Mouse (Mus musculus): Measurements from ENCODE around the gene Inmt. TPM values are rescaled to one million over a fixed set of nuclear protein-coding genes. Genes with fewer than 3 reads are reported as not detected.

Gene Inmt
- polyA plus RNA-seq, 1 experiment = not detected

DNA sequence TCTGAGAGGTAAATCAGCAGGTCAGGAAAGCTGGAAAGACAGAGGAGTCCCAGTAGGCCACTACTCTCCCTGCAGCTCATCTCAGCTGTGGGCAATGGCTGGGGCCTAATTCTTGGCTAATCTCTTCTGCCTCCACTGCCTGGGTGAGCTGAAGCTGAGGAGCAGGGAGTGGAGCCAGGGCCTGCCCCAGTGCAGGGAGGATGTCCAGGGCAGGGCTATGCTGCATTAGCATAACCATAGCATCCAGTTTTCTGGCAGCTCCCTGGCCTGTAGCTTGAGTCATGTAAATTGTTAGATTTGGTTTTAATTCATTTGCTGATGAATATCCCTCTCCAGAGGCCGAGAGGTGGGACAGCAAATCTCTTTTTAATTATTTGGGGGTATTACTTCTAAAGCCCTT is 15.6 kb downstream of the Inmt start:
- peaks cover 6% of the 10 kb centered on the region for H3K4me1 ChIP-seq (ENCODE audit: control insufficient read depth, insufficient read depth, low read length)
- H3K27me3 ChIP-seq (ENCODE audit: control insufficient read depth, insufficient read depth, low read length, poor library complexity, severe bottlenecking) = no peaks in the 10 kb centered on the region
- no peaks in the 10 kb centered on the region for H3K36me3 ChIP-seq (ENCODE audit: control insufficient read depth, insufficient read depth, low read length, poor library complexity, severe bottlenecking)
- no peak overlapping the region for H3K27ac ChIP-seq (ENCODE audit: insufficient read depth, low read length)
- H3K9ac ChIP-seq (ENCODE audit: low read depth, poor library complexity, severe bottlenecking) = no peak overlapping the region
- TF ChIP-seq CTCF (IDR thresholded peaks at IDR 0.05; ENCODE audit: low read depth, low read length) = no peak
- 0 out of 2 replicates have a peak, but pooled peaks have one; percentile 62 for TF ChIP-seq EP300 (IDR thresholded peaks at IDR 0.05; ENCODE audit: insufficient read depth, low read depth, low read length)
- no peaks in the 10 kb centered on the region for H3K9me3 ChIP-seq (replicated peaks; ENCODE audit: control insufficient read depth, insufficient read depth, low read length, poor library complexity, severe bottlenecking)
- H3K4me3 ChIP-seq (ENCODE audit: low read depth, low read length) = no peak overlapping the region

GRCm38 (mm10) chr6:55152226-55152625 is 22.6 kb downstream of the Inmt start:
- TF ChIP-seq POLR2A (IDR thresholded peaks at IDR 0.05; ENCODE audit: insufficient read depth, low read length) = no peak
- TF ChIP-seq EP300 (IDR thresholded peaks at IDR 0.05; ENCODE audit: insufficient read depth, low read depth, low read length) = no peak
- TF ChIP-seq CTCF (IDR thresholded peaks at IDR 0.05; ENCODE audit: low read depth, low read length) = no peak
- H3K36me3 ChIP-seq (ENCODE audit: control insufficient read depth, insufficient read depth, low read length, poor library complexity, severe bottlenecking) = no peaks in the 10 kb centered on the region
- H3K27ac ChIP-seq (ENCODE audit: insufficient read depth, low read length) = no peak overlapping the region
- H3K4me1 ChIP-seq (ENCODE audit: control insufficient read depth, insufficient read depth, low read length) = no peaks in the 10 kb centered on the region
- H3K9me3 ChIP-seq (replicated peaks; ENCODE audit: control insufficient read depth, insufficient read depth, low read length, poor library complexity, severe bottlenecking) = no peaks in the 10 kb centered on the region
- H3K4me3 ChIP-seq (ENCODE audit: low read depth, low read length) = no peak overlapping the region
- no peaks in the 10 kb centered on the region for H3K27me3 ChIP-seq (ENCODE audit: control insufficient read depth, insufficient read depth, low read length, poor library complexity, severe bottlenecking)
- H3K9ac ChIP-seq (ENCODE audit: low read depth, poor library complexity, severe bottlenecking) = no peak overlapping the region

DNA sequence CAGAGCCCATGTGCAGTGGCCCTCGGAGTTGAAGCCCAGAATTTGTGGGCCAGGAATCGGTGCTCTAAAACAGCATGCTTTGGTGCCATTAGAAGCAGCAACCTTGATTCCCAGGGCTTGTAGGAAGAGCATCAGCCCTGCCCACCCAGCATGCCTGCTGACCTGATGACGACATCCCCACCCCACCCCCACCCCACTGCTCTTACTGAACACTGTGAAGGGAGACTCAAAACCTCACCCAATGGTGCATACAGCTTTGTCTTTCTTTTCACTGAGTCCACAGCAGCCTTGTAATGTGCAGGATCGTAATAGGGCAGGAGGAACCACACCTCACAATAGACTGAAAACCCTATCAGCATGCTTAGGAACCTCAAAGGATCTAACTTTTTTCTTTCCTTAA is 28.7 kb downstream of the Inmt start:
- H3K9ac ChIP-seq (ENCODE audit: low read depth, poor library complexity, severe bottlenecking) = no peak overlapping the region
- H3K27me3 ChIP-seq (ENCODE audit: control insufficient read depth, insufficient read depth, low read length, poor library complexity, severe bottlenecking) = no peaks in the 10 kb centered on the region
- no peak overlapping the region for H3K4me3 ChIP-seq (ENCODE audit: low read depth, low read length)
- no peak for TF ChIP-seq POLR2A (IDR thresholded peaks at IDR 0.05; ENCODE audit: insufficient read depth, low read length)
- TF ChIP-seq EP300 (IDR thresholded peaks at IDR 0.05; ENCODE audit: insufficient read depth, low read depth, low read length) = no peak
- TF ChIP-seq CTCF (IDR thresholded peaks at IDR 0.05; ENCODE audit: low read depth, low read length) = no peak
- no peaks in the 10 kb centered on the region for H3K9me3 ChIP-seq (replicated peaks; ENCODE audit: control insufficient read depth, insufficient read depth, low read length, poor library complexity, severe bottlenecking)
- peaks cover 3% of the 10 kb centered on the region for H3K4me1 ChIP-seq (ENCODE audit: control insufficient read depth, insufficient read depth, low read length)
- H3K27ac ChIP-seq (ENCODE audit: insufficient read depth, low read length) = no peak overlapping the region
- H3K36me3 ChIP-seq (ENCODE audit: control insufficient read depth, insufficient read depth, low read length, poor library complexity, severe bottlenecking) = no peaks in the 10 kb centered on the region

DNA sequence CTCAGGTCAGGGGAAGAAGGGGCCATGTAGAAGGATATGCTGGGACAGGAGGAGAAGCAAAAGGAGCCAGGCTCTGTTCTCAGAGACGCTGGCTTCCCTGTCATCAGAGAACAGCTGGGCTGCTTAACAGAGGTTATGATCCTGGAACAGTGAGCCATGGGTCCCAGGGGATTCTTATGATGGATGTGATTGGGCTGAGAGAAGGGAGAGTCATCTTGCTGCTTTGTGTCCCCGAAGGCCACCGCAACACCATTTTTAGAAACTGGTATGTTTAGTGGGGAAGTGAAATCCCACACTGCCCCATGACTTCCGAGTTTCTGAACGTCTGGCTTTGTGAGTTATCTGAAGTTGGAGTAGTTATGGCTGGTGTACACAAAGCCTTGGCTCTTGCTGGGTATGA is 29.6 kb downstream of the Inmt start:
- TF ChIP-seq POLR2A (IDR thresholded peaks at IDR 0.05; ENCODE audit: insufficient read depth, low read length) (no peak), CTCF (IDR thresholded peaks at IDR 0.05; ENCODE audit: low read depth, low read length) (no peak), EP300 (IDR thresholded peaks at IDR 0.05; ENCODE audit: insufficient read depth, low read depth, low read length) (no peak)
- Histone ChIP-seq H3K27me3 (ENCODE audit: control insufficient read depth, insufficient read depth, low read length, poor library complexity, severe bottlenecking) (no peaks in the 10 kb centered on the region), H3K27ac (ENCODE audit: insufficient read depth, low read length) (no peak overlapping the region), H3K9me3 (replicated peaks; ENCODE audit: control insufficient read depth, insufficient read depth, low read length, poor library complexity, severe bottlenecking) (no peaks in the 10 kb centered on the region), H3K9ac (ENCODE audit: low read depth, poor library complexity, severe bottlenecking) (no peak overlapping the region), H3K4me3 (ENCODE audit: low read depth, low read length) (no peak overlapping the region), H3K36me3 (ENCODE audit: control insufficient read depth, insufficient read depth, low read length, poor library complexity, severe bottlenecking) (no peaks in the 10 kb centered on the region), H3K4me1 (ENCODE audit: control insufficient read depth, insufficient read depth, low read length) (peaks cover 3% of the 10 kb centered on the region)

- no peak overlapping the region for H3K27ac ChIP-seq (ENCODE audit: insufficient read depth, low read length)
- H3K4me3 ChIP-seq (ENCODE audit: low read depth, low read length) = no peak overlapping the region
- no peak overlapping the region for H3K9ac ChIP-seq (ENCODE audit: low read depth, poor library complexity, severe bottlenecking)
- H3K36me3 ChIP-seq (ENCODE audit: control insufficient read depth, insufficient read depth, low read length, poor library complexity, severe bottlenecking) = no peaks in the 10 kb centered on the region
- no peak for TF ChIP-seq EP300 (IDR thresholded peaks at IDR 0.05; ENCODE audit: insufficient read depth, low read depth, low read length)
- TF ChIP-seq POLR2A (IDR thresholded peaks at IDR 0.05; ENCODE audit: insufficient read depth, low read length) = no peak
- TF ChIP-seq CTCF (IDR thresholded peaks at IDR 0.05; ENCODE audit: low read depth, low read length) = no peak
- no peaks in the 10 kb centered on the region for H3K4me1 ChIP-seq (ENCODE audit: control insufficient read depth, insufficient read depth, low read length)
- no peaks in the 10 kb centered on the region for H3K9me3 ChIP-seq (replicated peaks; ENCODE audit: control insufficient read depth, insufficient read depth, low read length, poor library complexity, severe bottlenecking)
- H3K27me3 ChIP-seq (ENCODE audit: control insufficient read depth, insufficient read depth, low read length, poor library complexity, severe bottlenecking) = no peaks in the 10 kb centered on the region
These were observed 36.5 kb downstream of the Inmt start for GRCm38 (mm10) chr6:55138343-55138742.

GRCm38 (mm10) chr6:55133425-55133824 is 41.4 kb downstream of the Inmt start:
- Histone ChIP-seq H3K9ac (ENCODE audit: low read depth, poor library complexity, severe bottlenecking) (no peak overlapping the region), H3K27ac (ENCODE audit: insufficient read depth, low read length) (no peak overlapping the region), H3K27me3 (ENCODE audit: control insufficient read depth, insufficient read depth, low read length, poor library complexity, severe bottlenecking) (no peaks in the 10 kb centered on the region), H3K36me3 (ENCODE audit: control insufficient read depth, insufficient read depth, low read length, poor library complexity, severe bottlenecking) (no peaks in the 10 kb centered on the region), H3K4me1 (ENCODE audit: control insufficient read depth, insufficient read depth, low read length) (no peaks in the 10 kb centered on the region), H3K9me3 (replicated peaks; ENCODE audit: control insufficient read depth, insufficient read depth, low read length, poor library complexity, severe bottlenecking) (no peaks in the 10 kb centered on the region), H3K4me3 (ENCODE audit: low read depth, low read length) (no peak overlapping the region)
- TF ChIP-seq POLR2A (IDR thresholded peaks at IDR 0.05; ENCODE audit: insufficient read depth, low read length) = no peak
- TF ChIP-seq CTCF (IDR thresholded peaks at IDR 0.05; ENCODE audit: low read depth, low read length) = no peak
- no peak for TF ChIP-seq EP300 (IDR thresholded peaks at IDR 0.05; ENCODE audit: insufficient read depth, low read depth, low read length)
